Mouse (Mus musculus) forebrain, embryonic 16.5 days (tissue): Measurements from ENCODE around the gene Aftph. TPM values are rescaled to one million over a fixed set of nuclear protein-coding genes. Genes with fewer than 3 reads are reported as not detected.

Source experiments
- ATAC-seq: fragments of 200-750 bp; cut with Nextera tagmentation; 2 replicates; pipeline ENCODE4 v1.8.0; 2017; ENCODE audit warnings: mild to moderate bottlenecking, moderate library complexity
- H3K27ac ChIP-seq: fragments of 300-500 bp; sonication (generic); 2 replicates; pipeline ENCODE4 v1.5.1; 2014; ENCODE audit warnings: low read length, control low read depth
- H3K27me3 ChIP-seq: fragments of 300-500 bp; sonication (generic); replicated peaks from 2 replicates; pipeline ENCODE4 v1.6.1; 2014; ENCODE audit warnings: low read length; ENCODE audit not compliant: control insufficient read depth, insufficient read depth
- H3K36me3 ChIP-seq: fragments of 300-500 bp; sonication (generic); 2 replicates; pipeline ENCODE4 v1.6.1; 2014; ENCODE audit not compliant: control insufficient read depth, insufficient read depth
- H3K4me1 ChIP-seq: fragments of 300-500 bp; sonication (generic); replicated peaks from 2 replicates; pipeline ENCODE4 v1.6.1; 2014; ENCODE audit warnings: low read length; ENCODE audit not compliant: control insufficient read depth, insufficient read depth
- H3K4me2 ChIP-seq: fragments of 300-500 bp; sonication (generic); 2 replicates; pipeline ENCODE4 v1.6.1; 2014; ENCODE audit warnings: mild to moderate bottlenecking, low read length, control low read depth
- H3K4me3 ChIP-seq: fragments of 300-500 bp; sonication (generic); replicated peaks from 2 replicates; pipeline ENCODE4 v1.5.1; 2014; ENCODE audit warnings: mild to moderate bottlenecking, low read length, control low read depth
- H3K9ac ChIP-seq: fragments of 300-500 bp; sonication (generic); replicated peaks from 2 replicates; pipeline ENCODE4 v1.6.1; 2014; ENCODE audit warnings: low read depth, low read length, control low read depth
- H3K9me3 ChIP-seq: fragments of 300-500 bp; sonication (generic); 2 replicates; pipeline ENCODE4 v1.6.1; 2016; ENCODE audit warnings: low read length; ENCODE audit not compliant: control insufficient read depth
- WGBS: fragments of 180-500 bp; shearing (Covaris S2); extraction: QIAGEN DNeasy Blood & Tissue Kit; methylation state at CpG from one replicate; pipeline ENCODE4 v1.1.7; 2014; 5-methylcytosine and 5-hydroxymethylcytosine counted together
- polyA plus RNA-seq: library from polyadenylated mRNA; unstranded; fragments of >200 nt; fragmentation: Nextera tagmentation; extraction: Ambion mirVana; gene quantifications from 2 replicates; pipeline ENCODE4 v1.2.1, GENCODE M21; 2015

The Aftph gene
- polyA plus RNA-seq, 1 experiment from 2014 or later, result 41.7 TPM

DNA sequence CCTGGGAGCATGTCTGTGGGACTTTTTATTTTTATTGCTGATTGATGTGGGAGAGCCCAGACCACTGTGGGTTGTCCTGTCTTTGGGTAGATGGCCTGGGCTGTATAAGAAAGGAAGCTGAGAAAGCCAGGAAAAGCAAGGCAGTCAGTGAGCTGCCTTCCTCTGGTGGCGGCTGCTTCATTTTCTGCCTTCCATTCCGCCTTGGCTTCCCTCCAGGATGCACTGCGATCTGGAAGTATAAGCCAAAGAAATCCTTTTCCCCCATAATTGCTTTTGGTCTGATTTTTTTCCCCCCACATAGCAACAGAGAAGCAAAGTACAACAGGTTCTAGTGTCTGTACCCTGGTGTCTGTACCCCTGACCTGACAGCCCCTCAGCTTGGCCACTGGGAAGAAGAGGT is 82.3 kb downstream of the Aftph start:
- Histone ChIP-seq H3K4me2 (no peak overlapping the region), H3K4me3 (no peak overlapping the region), H3K27me3 (no peaks in the 10 kb centered on the region), H3K9ac (no peak overlapping the region), H3K4me1 (peaks cover 41% of the 10 kb centered on the region), H3K9me3 (no peaks in the 10 kb centered on the region), H3K27ac (peak overlapping the region; percentile 21; the same call in 1 of the 2 replicates), H3K36me3 (no peaks in the 10 kb centered on the region)
- ATAC-seq, result no peak
- 32% methylated on average over 3 of the region's 3 CpGs for WGBS

DNA sequence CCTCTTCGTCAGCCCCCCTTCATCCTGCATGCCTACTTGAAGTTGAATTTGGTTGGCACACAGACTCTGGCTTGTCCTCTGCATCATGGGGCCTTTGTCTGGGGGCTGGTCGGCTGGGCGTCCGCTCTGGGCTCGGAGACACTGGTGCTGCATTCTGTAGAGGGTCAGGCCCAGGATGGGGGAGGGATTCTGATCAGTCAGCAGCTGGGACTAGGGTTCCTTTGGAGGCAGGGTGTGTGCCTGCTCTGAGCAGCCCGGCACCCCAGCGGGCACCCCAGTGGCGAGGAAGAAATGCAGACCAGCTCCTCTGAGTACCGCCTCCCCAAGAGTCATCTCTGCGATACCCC is 84.7 kb downstream of the Aftph start:
- peak overlapping the region; percentile 51 for H3K9ac ChIP-seq
- H3K9me3 ChIP-seq, result no peaks in the 10 kb centered on the region
- peak overlapping the region; percentile 40 for H3K4me2 ChIP-seq
- ATAC-seq, result peak; percentile 17
- H3K36me3 ChIP-seq, result no peaks in the 10 kb centered on the region
- H3K27me3 ChIP-seq, result no peaks in the 10 kb centered on the region
- H3K4me3 ChIP-seq, result peak overlapping the region; percentile 3; the same call in 1 of the 2 replicates
- peak overlapping the region; percentile 94 for H3K27ac ChIP-seq
- WGBS, result 7% methylated on average over 10 of the region's 10 CpGs
- peaks cover 34% of the 10 kb centered on the region for H3K4me1 ChIP-seq

DNA sequence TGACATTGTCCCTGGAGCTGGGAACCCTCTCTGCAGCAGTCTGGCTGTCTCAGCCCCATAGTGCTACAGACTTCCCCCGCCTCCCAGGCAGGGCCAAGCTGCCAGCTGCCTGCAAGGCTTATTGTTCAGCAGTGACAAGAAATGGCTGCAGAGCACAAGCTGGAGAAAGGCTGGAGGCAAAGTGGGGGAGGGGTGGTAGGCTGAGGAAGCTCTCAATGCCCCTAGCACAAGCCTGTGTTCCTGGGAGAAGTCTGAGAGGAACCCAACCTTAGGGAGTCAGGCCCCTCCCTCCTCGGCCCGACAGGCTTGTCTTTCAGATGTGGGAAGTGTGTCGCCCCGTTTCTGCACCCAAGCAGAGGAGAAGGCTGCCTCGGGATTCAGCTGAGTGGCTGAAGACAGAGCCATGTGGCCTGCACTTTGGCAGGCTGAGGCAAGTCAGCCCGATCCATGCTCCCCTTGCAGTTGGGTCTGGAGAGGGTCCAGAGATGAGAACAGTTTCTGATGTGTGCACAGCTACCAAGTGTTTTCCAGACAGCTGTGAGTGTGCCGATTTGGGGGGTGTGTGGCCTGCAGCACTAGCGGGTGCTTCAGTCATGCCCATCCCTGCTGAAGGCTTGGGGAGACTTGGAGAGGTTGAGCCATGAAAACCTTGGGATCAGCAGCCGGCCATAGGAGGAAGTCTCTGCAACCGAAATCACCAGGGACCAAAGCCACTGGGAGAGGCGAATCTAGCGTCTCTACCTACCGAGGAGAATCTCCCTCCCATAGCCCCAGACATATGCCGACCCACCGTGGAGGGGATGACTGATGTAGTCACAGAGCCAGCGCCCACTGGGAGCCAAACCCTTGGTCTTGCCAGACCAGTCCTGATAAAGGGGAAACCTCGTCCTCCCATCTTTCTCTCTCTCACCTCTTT is 85.3 kb downstream of the Aftph start:
- H3K4me3 ChIP-seq, result peak overlapping the region; percentile 3
- 5% methylated on average over 18 of the region's 18 CpGs for WGBS
- no peaks in the 10 kb centered on the region for H3K36me3 ChIP-seq
- H3K27ac ChIP-seq, result peak overlapping the region; percentile 94
- peak overlapping the region; percentile 40 for H3K4me2 ChIP-seq
- peak; percentile 94 for ATAC-seq
- H3K9me3 ChIP-seq, result no peaks in the 10 kb centered on the region
- no peaks in the 10 kb centered on the region for H3K27me3 ChIP-seq
- peaks cover 40% of the 10 kb centered on the region for H3K4me1 ChIP-seq
- H3K9ac ChIP-seq, result peak overlapping the region; percentile 51

DNA sequence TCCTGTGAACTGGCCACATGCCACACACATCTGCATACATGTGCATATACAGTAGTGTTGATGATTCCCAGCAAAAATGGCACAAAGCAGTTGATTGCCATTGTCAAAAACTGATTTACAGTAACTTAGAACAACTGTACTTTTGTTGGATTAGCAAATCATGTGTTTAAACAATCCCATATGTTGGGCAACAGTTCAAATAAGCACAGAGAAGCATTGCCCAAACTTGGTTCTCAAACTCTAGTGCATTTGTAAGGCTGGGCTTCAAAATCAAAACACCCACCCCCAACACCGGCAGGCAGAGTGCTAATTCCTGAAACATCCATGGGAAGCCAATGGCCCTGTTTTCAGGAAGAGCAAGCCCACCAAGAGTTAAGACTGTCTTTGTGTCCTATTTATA is 90.2 kb downstream of the Aftph start:
- Histone ChIP-seq H3K9ac (no peak overlapping the region), H3K36me3 (no peaks in the 10 kb centered on the region), H3K27ac (no peak overlapping the region), H3K4me2 (no peak overlapping the region), H3K4me3 (no peak overlapping the region), H3K27me3 (no peaks in the 10 kb centered on the region), H3K9me3 (no peaks in the 10 kb centered on the region), H3K4me1 (peaks cover 53% of the 10 kb centered on the region)
- ATAC-seq, result no peak
- 37% methylated on average over 1 of the region's 1 CpGs for WGBS

DNA sequence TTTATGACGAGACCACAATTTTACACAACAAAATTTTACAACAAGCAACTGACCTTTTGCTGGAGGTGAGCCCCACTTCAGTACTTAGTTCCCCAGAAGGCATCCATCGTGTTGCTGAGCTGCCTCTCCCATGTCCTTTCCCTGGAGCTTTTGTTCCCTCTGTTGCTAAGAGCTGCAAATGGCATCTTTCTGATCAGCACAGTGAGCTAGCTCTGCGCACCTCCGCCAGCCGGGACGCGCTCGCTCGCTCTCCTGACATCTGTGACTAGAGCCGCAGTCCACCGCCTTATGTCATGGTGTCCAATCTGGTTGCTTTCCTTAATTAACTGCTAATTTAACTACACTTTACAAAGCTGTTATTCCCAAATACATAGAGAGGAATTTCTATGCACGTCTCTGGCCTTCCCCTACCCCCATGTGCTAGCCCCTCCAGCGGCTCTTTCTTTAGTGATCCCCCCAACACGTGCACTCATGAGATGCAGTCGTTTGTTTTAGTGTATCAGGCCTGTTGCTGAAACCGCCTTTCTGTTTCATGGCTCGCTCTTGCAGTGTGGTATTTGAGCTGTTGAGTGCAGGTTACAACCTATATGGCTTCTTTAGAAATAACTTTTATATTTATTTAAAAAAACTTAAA is 91.3 kb downstream of the Aftph start:
- Histone ChIP-seq H3K9me3 (no peaks in the 10 kb centered on the region), H3K27me3 (no peaks in the 10 kb centered on the region), H3K9ac (no peak overlapping the region), H3K4me1 (peaks cover 43% of the 10 kb centered on the region), H3K27ac (peak overlapping the region; percentile 42; the same call in 1 of the 2 replicates), H3K4me2 (peak overlapping the region; percentile 36), H3K36me3 (no peaks in the 10 kb centered on the region), H3K4me3 (no peak overlapping the region)
- WGBS, result 9% methylated on average over 17 of the region's 17 CpGs
- peak; percentile 70 for ATAC-seq

DNA sequence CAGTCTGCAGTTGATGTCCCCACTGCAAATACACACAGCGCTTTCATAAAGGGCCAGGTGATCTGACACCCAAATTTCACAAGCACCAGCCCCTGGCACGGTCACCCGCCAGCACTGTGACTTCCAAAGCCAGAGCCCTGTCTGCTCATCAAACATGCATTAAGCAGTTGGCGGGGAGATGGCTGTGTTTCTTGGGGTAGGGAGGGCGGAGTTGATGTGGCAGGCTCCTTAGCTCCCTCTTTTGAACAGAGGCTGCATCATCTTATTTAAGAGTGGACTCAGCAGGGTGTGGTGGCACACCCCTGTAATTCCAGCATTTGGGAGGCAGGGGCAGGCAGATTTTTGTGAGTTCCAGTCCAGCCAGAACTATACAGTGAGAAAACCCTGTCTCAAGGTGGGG is 91.9 kb downstream of the Aftph start:
- H3K4me1 ChIP-seq, result peaks cover 40% of the 10 kb centered on the region
- no peaks in the 10 kb centered on the region for H3K36me3 ChIP-seq
- no peaks in the 10 kb centered on the region for H3K27me3 ChIP-seq
- peak overlapping the region; percentile 46 for H3K27ac ChIP-seq
- ATAC-seq, result peak; percentile 50
- WGBS, result 24% methylated on average over 5 of the region's 5 CpGs
- H3K4me3 ChIP-seq, result no peak overlapping the region
- H3K9me3 ChIP-seq, result no peaks in the 10 kb centered on the region
- no peak overlapping the region for H3K9ac ChIP-seq
- no peak overlapping the region for H3K4me2 ChIP-seq

DNA sequence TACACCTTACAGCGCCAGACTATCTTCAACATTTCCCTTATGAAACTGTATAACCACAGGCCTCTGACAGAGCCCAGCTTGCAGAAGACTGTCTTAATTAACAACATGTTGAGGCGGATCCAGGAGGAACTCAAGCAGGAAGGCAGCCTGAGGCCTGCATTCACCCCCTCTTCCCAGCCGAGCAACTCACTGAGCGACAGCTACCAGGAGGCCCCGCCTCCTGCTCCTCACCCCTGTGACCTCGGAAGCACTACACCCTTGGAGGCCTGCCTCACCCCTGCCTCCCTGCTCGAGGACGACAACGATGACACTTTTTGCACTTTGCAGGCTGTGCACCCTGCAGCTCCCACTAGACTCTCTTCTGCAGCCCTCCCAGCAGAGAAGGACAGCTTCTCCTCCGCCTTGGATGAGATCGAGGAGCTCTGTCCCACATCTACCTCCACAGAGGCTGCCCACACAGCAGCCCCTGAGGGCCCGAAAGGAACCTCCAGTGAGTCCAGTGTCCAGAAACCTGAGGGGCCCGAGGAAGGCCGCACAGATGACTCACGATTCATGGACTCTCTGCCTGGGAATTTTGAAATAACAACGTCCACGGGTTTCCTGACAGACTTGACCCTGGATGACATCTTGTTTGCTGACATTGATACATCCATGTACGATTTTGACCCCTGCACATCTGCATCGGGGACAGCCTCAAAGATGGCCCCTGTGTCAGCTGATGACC is 93.3 kb downstream of the Aftph start:
- Histone ChIP-seq H3K4me3 (no peak overlapping the region), H3K27me3 (no peaks in the 10 kb centered on the region), H3K4me1 (peaks cover 38% of the 10 kb centered on the region), H3K4me2 (no peak overlapping the region), H3K9ac (no peak overlapping the region), H3K27ac (no peak overlapping the region), H3K9me3 (no peaks in the 10 kb centered on the region), H3K36me3 (no peaks in the 10 kb centered on the region)
- no peak for ATAC-seq
- 63% methylated on average over 19 of the region's 19 CpGs for WGBS

DNA sequence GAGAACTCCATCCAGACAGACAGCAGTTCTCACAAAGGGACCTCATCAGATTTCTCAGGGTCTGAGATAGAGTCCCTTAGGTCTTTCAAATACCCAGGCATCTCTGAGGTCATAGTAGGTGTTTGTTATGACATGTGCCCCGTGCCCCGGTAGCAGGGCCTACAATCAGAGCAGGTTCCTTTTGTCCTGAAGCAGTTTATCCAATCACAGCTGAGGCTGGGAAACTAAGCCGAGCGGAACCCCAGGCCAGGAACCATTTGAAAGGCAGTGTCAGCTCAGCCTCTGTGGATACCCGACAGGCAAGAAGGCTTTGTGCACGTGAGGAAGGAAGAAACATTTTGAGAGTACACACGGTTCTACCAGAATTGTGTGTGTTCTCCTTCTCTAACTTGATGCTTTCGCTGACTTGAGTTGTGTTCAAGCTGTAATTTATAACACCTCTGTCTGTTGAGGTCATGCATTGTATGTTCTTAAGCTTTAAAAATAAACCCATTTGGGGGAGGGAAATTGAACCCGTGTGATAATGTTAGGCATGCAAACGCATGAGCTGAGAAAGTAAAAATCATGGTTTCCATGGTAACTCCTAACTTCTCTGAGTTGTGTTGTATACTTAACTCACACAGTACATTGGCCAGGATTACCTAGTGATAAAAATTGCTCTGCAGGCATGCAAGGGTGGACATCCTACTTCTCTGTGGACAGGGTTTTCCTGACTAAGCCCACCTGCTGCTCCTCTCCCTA is 94.2 kb downstream of the Aftph start:
- H3K4me2 ChIP-seq, result no peak overlapping the region
- peaks cover 38% of the 10 kb centered on the region for H3K4me1 ChIP-seq
- no peaks in the 10 kb centered on the region for H3K27me3 ChIP-seq
- ATAC-seq, result peak; percentile 9; the same call in 1 of the 2 replicates
- no peaks in the 10 kb centered on the region for H3K36me3 ChIP-seq
- H3K9ac ChIP-seq, result no peak overlapping the region
- no peaks in the 10 kb centered on the region for H3K9me3 ChIP-seq
- H3K4me3 ChIP-seq, result no peak overlapping the region
- 16% methylated on average over 10 of the region's 10 CpGs for WGBS
- H3K27ac ChIP-seq, result no peak overlapping the region
